Mouse (Mus musculus): Measurements from ENCODE around the gene Olfr323.

DNA sequence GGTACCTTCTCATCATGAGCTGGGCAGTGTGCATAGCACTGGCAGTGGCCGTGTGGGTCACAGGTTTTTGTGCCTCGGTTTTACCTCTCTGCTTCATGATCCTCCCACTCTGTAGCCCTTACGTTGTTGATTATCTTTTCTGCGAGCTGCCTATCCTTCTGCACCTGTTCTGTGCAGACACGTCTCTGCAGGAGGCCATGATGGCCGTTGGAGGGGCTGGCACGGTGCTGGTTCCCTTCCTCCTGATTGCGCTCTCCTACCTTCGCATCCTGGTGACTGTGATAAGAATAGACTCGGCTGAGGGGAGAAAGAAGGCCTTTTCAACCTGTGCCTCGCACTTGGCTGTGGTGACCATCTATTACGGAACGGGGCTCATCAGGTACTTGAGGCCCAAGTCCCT, 32.5 kb downstream of the Olfr323 start:
- TF ChIP-seq POLR2A (IDR thresholded peaks at IDR 0.05; ENCODE audit: extremely low read depth, insufficient read depth, low read length) (no peak), CTCF (IDR thresholded peaks at IDR 0.05; ENCODE audit: low read depth, low read length) (no peak)
